Mouse (Mus musculus) lung, postnatal 0 days (tissue): ENCODE measurements around the gene Gstm5.
A peak's percentile ranks its signal among the peaks of the same experiment; 100 is the strongest.

Experiments
- CTCF ChIP-seq: IDR thresholded peaks from 2 replicates; pipeline ENCODE4 v1.5.1; 2016; ENCODE audit warnings: antibody characterized with exemption, mild to moderate bottlenecking
- EP300 ChIP-seq: IDR thresholded peaks from 2 replicates; pipeline ENCODE4 v1.6.1; 2016; ENCODE audit warnings: antibody characterized with exemption, mild to moderate bottlenecking, control low read depth

- TF ChIP-seq CTCF (peak; percentile 64), EP300 (peak; percentile 72; the same call in 1 of the 2 replicates)
These were observed 36.0 kb downstream of the Gstm5 start, which contains the start of gene Gstm7 for GRCm38 (mm10) chr3:107931670-107932069.
